Mouse (Mus musculus): ENCODE data around the gene Cyp2t4. TPM values are rescaled to one million over a fixed set of nuclear protein-coding genes. Genes with fewer than 3 reads are reported as not detected.

The Cyp2t4 gene
- total RNA-seq, 1 experiment, result 0.58 TPM

- in situ Hi-C loops (cut with MboI; ENCODE audit: low sequenced_read_pairs in 2 of 2, unreplicated experiment in 2 of 2), result no loop called here
- TF ChIP-seq ZNF384 (IDR thresholded peaks at IDR 0.05; ENCODE audit: low read depth, low read length), result no peak
- no peak for TF ChIP-seq HCFC1 (IDR thresholded peaks at IDR 0.05; ENCODE audit: borderline replicate concordance, insufficient read depth, low read length)
- no peak for TF ChIP-seq MAFK (IDR thresholded peaks at IDR 0.05; ENCODE audit: insufficient read depth, low read depth, low read length)
- no peak for TF ChIP-seq CHD2 (IDR thresholded peaks at IDR 0.05; ENCODE audit: low read depth, low read length)
- no peak for TF ChIP-seq ZC3H11A (IDR thresholded peaks at IDR 0.05; ENCODE audit: borderline replicate concordance, low read depth, low read length)
- H3K27ac ChIP-seq (ENCODE audit: insufficient read depth, low read depth, low read length, poor library complexity, severe bottlenecking), result peak overlapping the region; percentile 36; the same call in 1 of the 2 replicates
- peaks cover 5 to 15% of the 10 kb centered on the region in 2 experiments for H3K4me1 ChIP-seq (ENCODE audit: control insufficient read depth in 2 of 2, insufficient read depth in 2 of 2, low read length in 2 of 2, poor library complexity in 1 of 2)
- H3K9ac ChIP-seq (ENCODE audit: insufficient read depth, low read depth, low read length, poor library complexity, severe bottlenecking), result no peak overlapping the region
- peaks cover 34% of the 10 kb centered on the region for H3K36me3 ChIP-seq (ENCODE audit: control insufficient read depth, insufficient read depth, low read length, poor library complexity, severe bottlenecking)
- H3K9me3 ChIP-seq (ENCODE audit: control insufficient read depth, insufficient read depth, low read depth, low read length), result no peaks in the 10 kb centered on the region
- no peak for DNase-seq (ENCODE audit: low read depth, low spot score)
- H3K4me3 ChIP-seq (ENCODE audit: insufficient read depth in 1 of 2, low read depth in 1 of 2, low read length in 2 of 2, poor library complexity in 1 of 2, severe bottlenecking in 1 of 2), result no peak overlapping the region
Observed at GRCm38 (mm10) chr7:27198355-27198754, 44.8 kb downstream of the Cyp2t4 start.

GRCm38 (mm10) chr7:27198779-27199178 lies 45.3 kb downstream of the Cyp2t4 start:
- Histone ChIP-seq H3K4me3 (ENCODE audit: insufficient read depth in 1 of 2, low read depth in 1 of 2, low read length in 2 of 2, poor library complexity in 1 of 2, severe bottlenecking in 1 of 2) (no peak overlapping the region), H3K36me3 (ENCODE audit: control insufficient read depth, insufficient read depth, low read length, poor library complexity, severe bottlenecking) (peaks cover 33% of the 10 kb centered on the region), H3K9me3 (ENCODE audit: control insufficient read depth, insufficient read depth, low read depth, low read length) (no peaks in the 10 kb centered on the region), H3K9ac (ENCODE audit: insufficient read depth, low read depth, low read length, poor library complexity, severe bottlenecking) (peak overlapping the region; percentile 26; the same call in 1 of the 2 replicates), H3K27ac (ENCODE audit: insufficient read depth, low read depth, low read length, poor library complexity, severe bottlenecking) (peak overlapping the region; percentile 36; the same call in 1 of the 2 replicates), H3K4me1 (ENCODE audit: control insufficient read depth in 2 of 2, insufficient read depth in 2 of 2, low read length in 2 of 2, poor library complexity in 1 of 2) (peaks cover 5 to 15% of the 10 kb centered on the region in 2 experiments)
- in situ Hi-C loops (cut with MboI; ENCODE audit: low sequenced_read_pairs in 2 of 2, unreplicated experiment in 2 of 2), result no loop called here
- no peak for DNase-seq (ENCODE audit: low read depth, low spot score)
- TF ChIP-seq ZC3H11A (IDR thresholded peaks at IDR 0.05; ENCODE audit: borderline replicate concordance, low read depth, low read length) (no peak), MAFK (IDR thresholded peaks at IDR 0.05; ENCODE audit: insufficient read depth, low read depth, low read length) (no peak), CHD2 (IDR thresholded peaks at IDR 0.05; ENCODE audit: low read depth, low read length) (no peak), ZNF384 (IDR thresholded peaks at IDR 0.05; ENCODE audit: low read depth, low read length) (no peak), HCFC1 (IDR thresholded peaks at IDR 0.05; ENCODE audit: borderline replicate concordance, insufficient read depth, low read length) (no peak)

DNA sequence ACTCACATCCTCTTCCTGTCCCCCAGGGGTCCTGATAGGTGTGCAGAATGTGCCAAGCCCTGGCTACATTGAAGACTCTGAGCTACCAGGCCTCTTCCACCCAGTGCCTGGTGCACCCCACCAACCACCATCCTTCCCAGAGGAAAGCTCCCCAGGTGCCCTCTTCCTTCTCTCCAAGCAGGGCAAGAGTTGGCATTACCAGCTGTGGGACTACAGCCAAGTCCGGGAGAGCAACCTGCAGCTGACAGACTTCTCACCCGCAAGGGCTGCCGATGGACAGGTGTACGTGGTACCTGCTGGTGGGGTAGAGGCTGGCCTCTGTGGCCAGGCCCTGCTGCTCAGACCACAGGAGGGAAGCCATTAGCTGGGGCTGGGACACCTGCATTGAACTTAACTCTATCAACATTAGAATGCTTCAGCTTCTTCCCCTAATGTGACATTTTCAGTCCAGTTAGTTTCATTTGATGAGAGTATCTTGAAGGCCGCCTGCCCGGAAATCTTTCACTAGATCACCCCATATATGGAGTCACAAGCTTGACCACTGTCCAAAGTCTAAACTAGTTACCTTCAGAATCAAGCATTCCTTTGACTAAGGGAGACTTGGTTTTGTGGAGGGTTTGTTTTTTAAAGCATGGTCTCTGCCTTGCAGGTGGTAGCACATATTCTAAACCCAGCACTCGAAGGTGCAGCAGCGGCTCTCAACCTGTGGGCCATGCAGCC lies 50.4 kb downstream of the Cyp2t4 start:
- Histone ChIP-seq H3K9ac (ENCODE audit: insufficient read depth, low read depth, low read length, poor library complexity, severe bottlenecking) (no peak overlapping the region), H3K4me3 (ENCODE audit: insufficient read depth in 1 of 2, low read depth in 1 of 2, low read length in 2 of 2, poor library complexity in 1 of 2, severe bottlenecking in 1 of 2) (no peak overlapping the region), H3K4me1 (ENCODE audit: control insufficient read depth in 2 of 2, insufficient read depth in 2 of 2, low read length in 2 of 2, poor library complexity in 1 of 2) (peaks cover 2 to 5% of the 10 kb centered on the region in 2 experiments; a peak in 2 of 4 replicates), H3K9me3 (ENCODE audit: control insufficient read depth, insufficient read depth, low read depth, low read length) (no peaks in the 10 kb centered on the region), H3K27ac (ENCODE audit: insufficient read depth, low read depth, low read length, poor library complexity, severe bottlenecking) (no peak overlapping the region), H3K36me3 (ENCODE audit: control insufficient read depth, insufficient read depth, low read length, poor library complexity, severe bottlenecking) (peaks cover 42% of the 10 kb centered on the region)
- DNase-seq (ENCODE audit: low read depth, low spot score), result no peak
- in situ Hi-C loops (cut with MboI; ENCODE audit: low sequenced_read_pairs in 2 of 2, unreplicated experiment in 2 of 2), result no loop called here
- TF ChIP-seq MAFK (IDR thresholded peaks at IDR 0.05; ENCODE audit: insufficient read depth, low read depth, low read length) (no peak), ZC3H11A (IDR thresholded peaks at IDR 0.05; ENCODE audit: borderline replicate concordance, low read depth, low read length) (no peak), CHD2 (IDR thresholded peaks at IDR 0.05; ENCODE audit: low read depth, low read length) (no peak), HCFC1 (IDR thresholded peaks at IDR 0.05; ENCODE audit: borderline replicate concordance, insufficient read depth, low read length) (no peak), ZNF384 (IDR thresholded peaks at IDR 0.05; ENCODE audit: low read depth, low read length) (no peak)

Other genes with a start within 250 kb of the Cyp2t4 start
- not detected in 2 replicates for gene Cyp2a22, start 214.3 kb upstream of the Cyp2t4 start, total RNA-seq (2012; rRNA removed)
- gene Cyp2a12, start 124.6 kb upstream of the Cyp2t4 start, total RNA-seq (2012; rRNA removed), result not detected in 2 replicates
- not detected in 2 replicates for gene Cyp2f2, start 33.8 kb upstream of the Cyp2t4 start, total RNA-seq (2012; rRNA removed)
- 53.4 and 56.3 TPM in 2 replicates for gene Egln2, start 13.1 kb downstream of the Cyp2t4 start, total RNA-seq (2012; rRNA removed)
- 28.3 and 44.2 TPM in 2 replicates for gene Rab4b, start 25.2 kb downstream of the Cyp2t4 start, total RNA-seq (2012; rRNA removed)
- 1.3 TPM in 1 of 2 replicates, not detected in the other for gene Gm21983, start 27.4 kb downstream of the Cyp2t4 start, total RNA-seq (2012; rRNA removed)
- gene Mia, start 27.4 kb downstream of the Cyp2t4 start, total RNA-seq (2012; rRNA removed), result 12.5 and 36.3 TPM in 2 replicates
- gene BC024978, start 42.1 kb downstream of the Cyp2t4 start, total RNA-seq (2012; rRNA removed), result 10.4 and 12.0 TPM in 2 replicates
- 113 and 129 TPM in 2 replicates for gene Snrpa, start 42.6 kb downstream of the Cyp2t4 start, total RNA-seq (2012; rRNA removed)
- gene Itpkc, start 74.9 kb downstream of the Cyp2t4 start, total RNA-seq (2012; rRNA removed), result 10.5 and 12.6 TPM in 2 replicates
- 12.8 and 18.3 TPM in 2 replicates for gene Coq8b, start 79.3 kb downstream of the Cyp2t4 start, total RNA-seq (2012; rRNA removed)
- gene Numbl, start 104.7 kb downstream of the Cyp2t4 start, total RNA-seq (2012; rRNA removed), result 11.9 and 14.1 TPM in 2 replicates
- 65.8 and 114 TPM in 2 replicates for gene Ltbp4, start 184.0 kb downstream of the Cyp2t4 start, total RNA-seq (2012; rRNA removed)
- gene Shkbp1, start 202.3 kb downstream of the Cyp2t4 start, total RNA-seq (2012; rRNA removed), result 28.8 and 45.5 TPM in 2 replicates
- gene Gm20479, start 203.7 kb downstream of the Cyp2t4 start, total RNA-seq (2012; rRNA removed), result 1.4 and 1.5 TPM in 2 replicates